Comparison of ENCODE assay signal across 8 mouse cellular contexts in the genomic region with DNA sequence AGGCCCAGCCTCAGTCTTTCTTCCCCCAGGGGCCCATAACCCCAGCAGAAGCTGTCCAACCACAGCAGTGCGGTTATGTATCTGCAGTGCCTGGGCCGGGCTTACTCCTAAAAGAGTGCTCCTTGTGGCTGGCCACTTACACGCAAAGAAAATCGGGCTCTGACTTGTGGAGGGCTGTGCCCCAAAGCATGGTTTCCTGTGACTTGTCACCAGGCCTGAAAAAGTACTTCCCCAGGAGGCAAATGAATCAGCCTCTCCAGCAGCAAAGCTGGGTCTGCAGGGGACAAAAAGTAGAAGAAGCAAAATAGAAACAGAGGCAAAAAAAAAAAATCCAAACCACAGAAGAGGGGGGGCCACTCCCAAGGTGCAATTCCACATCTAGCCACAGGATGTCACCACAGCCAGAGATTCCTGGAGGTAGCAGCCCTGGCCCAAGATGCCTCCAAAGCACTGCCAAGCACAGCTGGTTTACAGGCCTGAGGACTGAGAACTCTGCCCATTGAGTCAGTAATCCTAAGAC. TPM values are rescaled to one million over a fixed set of nuclear protein-coding genes. Genes with fewer than 3 reads are reported as not detected.
DNase-seq lines count a peak whose midpoint lies in the region; ATAC-seq and TF ChIP-seq lines count a peak whose summit lies in the region.

No protein-coding gene starts in this region.

- 0 out of 2 replicates have a peak, but pooled peaks have one; percentile 36 for ATAC-seq in embryonic facial prominence, embryonic 12.5 days (ENCODE audit: insufficient number of reproducible peaks, insufficient read depth, low FRiP score, low TSS enrichment)
- ATAC-seq in heart, embryonic 16.5 days (replicated peaks; ENCODE audit: extremely low read depth, insufficient read depth, low FRiP score), result 0 out of 2 replicates have a peak, but pooled peaks have one; percentile 32

- no peaks in the 10 kb centered on the region for H3K36me3 ChIP-seq in CH12.LX (replicated peaks in 1 of 2; ENCODE audit: control insufficient read depth in 1 of 2, insufficient read depth in 1 of 2, low read length in 1 of 2)
- H3K36me3 ChIP-seq in embryonic facial prominence, embryonic 12.5 days, result no peaks in the 10 kb centered on the region
- no peaks in the 10 kb centered on the region for H3K36me3 ChIP-seq in heart, embryonic 16.5 days (ENCODE audit: control insufficient read depth, insufficient read depth)

- no peaks in the 10 kb centered on the region for H3K27me3 ChIP-seq in CH12.LX (replicated peaks)
- no peaks in the 10 kb centered on the region for H3K27me3 ChIP-seq in embryonic facial prominence, embryonic 12.5 days
- H3K27me3 ChIP-seq in heart, embryonic 16.5 days (ENCODE audit: control insufficient read depth, insufficient read depth, low read length), result no peaks in the 10 kb centered on the region

- 0 out of 2 replicates have a peak overlapping the region, but pooled peaks have one; percentile 14 for H3K9ac ChIP-seq in CH12.LX (ENCODE audit: insufficient read depth, low read depth)
- H3K9ac ChIP-seq in embryonic facial prominence, embryonic 12.5 days, result no peak overlapping the region
- H3K9ac ChIP-seq in heart, embryonic 16.5 days (ENCODE audit: low read length), result no peak overlapping the region

- no peak overlapping the region for H3K4me3 ChIP-seq in CH12.LX (replicated peaks in 1 of 3; ENCODE audit: low read depth in 2 of 3, low read length in 2 of 3, poor library complexity in 1 of 3)
- H3K4me3 ChIP-seq in embryonic facial prominence, embryonic 12.5 days, result no peak overlapping the region
- H3K4me3 ChIP-seq in heart, embryonic 16.5 days (ENCODE audit: low read length), result no peak overlapping the region
- H3K4me3 ChIP-seq in lung, adult 2 months (replicated peaks; ENCODE audit: extremely low read depth, low read depth, low read length), result no peak overlapping the region
- no peak overlapping the region for H3K4me3 ChIP-seq in olfactory bulb, adult 2 months (ENCODE audit: insufficient read depth, low read depth, low read length)

- WGBS in embryonic facial prominence, embryonic 12.5 days, result 25% methylated on average over 4 of the region's 4 CpGs
- 36% methylated on average over 4 of the region's 4 CpGs for WGBS in heart, embryonic 16.5 days
- whole genome bisulfite sequencing in lung, adult 2 months, result 17% methylated on average over 4 of the region's 4 CpGs
- WGBS in olfactory bulb, adult 2 months, result 19% methylated on average over 4 of the region's 4 CpGs

- peak overlapping the region; percentile 59 for H3K4me2 ChIP-seq in CH12.LX (ENCODE audit: insufficient read depth, low read depth, poor library complexity, severe bottlenecking)
- no peak overlapping the region for H3K4me2 ChIP-seq in embryonic facial prominence, embryonic 12.5 days (replicated peaks)
- no peak overlapping the region for H3K4me2 ChIP-seq in heart, embryonic 16.5 days (ENCODE audit: low read depth, low read length)

- TF ChIP-seq POLR2A in CH12.LX (IDR thresholded peaks at IDR 0.05; ENCODE audit: low read depth, low read length), result no peak
- no peak for TF ChIP-seq POLR2A in lung, adult 2 months (IDR thresholded peaks at IDR 0.05; ENCODE audit: borderline replicate concordance, extremely low read depth, low read depth, low read length)
- TF ChIP-seq POLR2A in olfactory bulb, adult 2 months (IDR thresholded peaks at IDR 0.05; ENCODE audit: insufficient read depth, low read depth, low read length), result no peak

- peak overlapping the region; percentile 99 for H3K27ac ChIP-seq in CH12.LX (ENCODE audit: insufficient read depth, low read depth)
- H3K27ac ChIP-seq in embryonic facial prominence, embryonic 12.5 days, result no peak overlapping the region
- no peak overlapping the region for H3K27ac ChIP-seq in heart, embryonic 16.5 days (ENCODE audit: low read length)
- H3K27ac ChIP-seq in olfactory bulb, adult 2 months (ENCODE audit: insufficient read depth, low read depth, low read length), result no peak overlapping the region

- TF ChIP-seq RAD21 in CH12.LX (IDR thresholded peaks at IDR 0.05; ENCODE audit: low read depth, low read length), result peak; percentile 81

- peak; percentile 73 to 90 for TF ChIP-seq CTCF in CH12.LX (conservative IDR thresholded peaks at IDR 0.05 in 1 of 2, IDR thresholded peaks at IDR 0.05 in 1 of 2; ENCODE audit: low read depth in 2 of 2, low read length in 2 of 2)
- peak; percentile 89 for TF ChIP-seq CTCF in lung, adult 2 months (IDR thresholded peaks at IDR 0.05; ENCODE audit: insufficient read depth, low read length)
- TF ChIP-seq CTCF in olfactory bulb, adult 2 months (IDR thresholded peaks at IDR 0.05; ENCODE audit: insufficient read depth, low read depth, low read length), result peak; percentile 71

- H3K9me3 ChIP-seq in CH12.LX (replicated peaks; ENCODE audit: low read length), result no peaks in the 10 kb centered on the region
- H3K9me3 ChIP-seq in embryonic facial prominence, embryonic 12.5 days, result no peaks in the 10 kb centered on the region
- no peaks in the 10 kb centered on the region for H3K9me3 ChIP-seq in heart, embryonic 16.5 days (replicated peaks; ENCODE audit: control insufficient read depth, low read length)

- peak; percentile 87 for TF ChIP-seq EP300 in CH12.LX (IDR thresholded peaks at IDR 0.05; ENCODE audit: low read length)

- dilution Hi-C loops in CH12.LX (cut with MboI; ENCODE audit: extremely low pct_ligation_motif_present, extremely low pct_unique_long_range_greater_than_20kb, low sequenced_read_pairs), result no loop called here

- no peaks in the 10 kb centered on the region for H3K79me2 ChIP-seq in CH12.LX (replicated peaks; ENCODE audit: control insufficient read depth, extremely low read depth, insufficient read depth, poor library complexity, severe bottlenecking)

- peak; percentile 93 for DNase-seq in CH12.LX (ENCODE audit: extremely low read depth)
- peak; percentile 80 to 83 for DNase-seq in adrenal gland, postnatal 36 days
- DNase-seq in kidney, postnatal 36 days, result peak; percentile 76 to 84
- DNase-seq in lung, adult 2 months, result peak; percentile 76
- peak; percentile 83 for DNase-seq in thymus, postnatal 0 days (ENCODE audit: low spot score)

- peaks cover 67 to 93% of the 10 kb centered on the region in 2 experiments for H3K4me1 ChIP-seq in CH12.LX (ENCODE audit: control insufficient read depth in 1 of 2, insufficient read depth in 2 of 2)
- 0 out of 2 replicates have a peak, but pooled peaks cover 6% of the 10 kb centered on the region for H3K4me1 ChIP-seq in embryonic facial prominence, embryonic 12.5 days
- H3K4me1 ChIP-seq in heart, embryonic 16.5 days (ENCODE audit: control insufficient read depth, insufficient read depth, low read length), result no peaks in the 10 kb centered on the region
- peaks cover 5% of the 10 kb centered on the region; the same call in 1 of the 2 replicates for H3K4me1 ChIP-seq in lung, adult 2 months (ENCODE audit: control insufficient read depth, insufficient read depth, low read length)
- peaks cover 18% of the 10 kb centered on the region for H3K4me1 ChIP-seq in olfactory bulb, adult 2 months (ENCODE audit: control insufficient read depth, insufficient read depth, low read length)

- in situ Hi-C loops in CH12.LX (cut with MboI; ENCODE audit: low pct_ligation_motif_present, low pct_unique_long_range_greater_than_20kb, low sequenced_read_pairs), result no loop called here

TF ChIP-seq in CH12.LX, 34 proteins besides CTCF, POLR2A, EP300 and RAD21 (continues in another document):
- TF ChIP-seq ZC3H11A (IDR thresholded peaks at IDR 0.05; ENCODE audit: low read depth, low read length) (no peak), RCOR1 (conservative IDR thresholded peaks at IDR 0.05; ENCODE audit: low read depth, low read length) (peak; percentile 80), TBP (conservative IDR thresholded peaks at IDR 0.05; ENCODE audit: low read depth, low read length) (0 out of 2 replicates have a peak, but pooled peaks have one; percentile 6), ZNF384 (IDR thresholded peaks at IDR 0.05; ENCODE audit: low read depth, low read length) (peak; percentile 99), MAZ (IDR thresholded peaks at IDR 0.05; ENCODE audit: low read depth, low read length) (peak; percentile 98), JUN (IDR thresholded peaks at IDR 0.05; ENCODE audit: insufficient read depth, low read depth, low read length) (0 out of 2 replicates have a peak, but pooled peaks have one; percentile 20), SMC3 (IDR thresholded peaks at IDR 0.05; ENCODE audit: low read depth, low read length) (peak; percentile 78), USF1 (IDR thresholded peaks at IDR 0.05; ENCODE audit: low read depth, low read length) (no peak), MAFK (IDR thresholded peaks at IDR 0.05; ENCODE audit: insufficient replicate concordance, low read length) (peak; percentile 77), HCFC1 (IDR thresholded peaks at IDR 0.05; ENCODE audit: low read depth, low read length) (peak; percentile 65), NRF1 (IDR thresholded peaks at IDR 0.05; ENCODE audit: low read depth, low read length) (peak; percentile 20; the same call in 1 of the 2 replicates), MXI1 (IDR thresholded peaks at IDR 0.05; ENCODE audit: low read depth, low read length) (peak; percentile 80), MAX (IDR thresholded peaks at IDR 0.05; ENCODE audit: low read length) (peak; percentile 73; the same call in 1 of the 2 replicates)

RNA-seq across cellular contexts. Expression of gene Kif23, which starts 18.9 kb away (rescaled TPM):
- total RNA-seq in CH12.LX (2012; rRNA removed) (50.6 and 71.5 TPM in 2 replicates), CH12.LX (2014; rRNA removed) (87.3 and 96.2 TPM in 2 replicates)
- 125 and 133 TPM in 2 replicates for polyA plus RNA-seq in CH12.LX (2012; ENCODE audit: insufficient read length, low read depth)
- total RNA-seq in adrenal gland, postnatal 36 days (2021), result 1 to 10 TPM; 5.5 to 8.5 TPM
- polyA plus RNA-seq in embryonic facial prominence, embryonic 12.5 days (2016; fragmentation: Nextera tagmentation; extraction: Ambion mirVana), result 110 and 112 TPM in 2 replicates
- 77.8 and 84.0 TPM in 2 replicates for polyA plus RNA-seq in heart, embryonic 16.5 days (2015; fragmentation: Nextera tagmentation; extraction: Ambion mirVana)
- polyA plus RNA-seq in lung, adult 2 months (2012; rRNA removed), result 1.7 and 3.0 TPM in 2 replicates
- polyA plus RNA-seq in olfactory bulb, adult 2 months (2012; ENCODE audit: insufficient read depth, insufficient read length, low replicate concordance, missing spikeins), result not detected in 2 replicates
- polyA plus RNA-seq in thymus, postnatal 0 days (2015; fragmentation: Nextera tagmentation; extraction: Ambion mirVana), result 106 and 107 TPM in 2 replicates

RNA-seq across cellular contexts. Expression of gene Rplp1, which starts 51.1 kb away (rescaled TPM):
- total RNA-seq in CH12.LX (2012; rRNA removed) (12,233 and 13,782 TPM in 2 replicates), CH12.LX (2014; rRNA removed) (6,472 and 7,835 TPM in 2 replicates)
- 4,797 and 6,276 TPM in 2 replicates for polyA plus RNA-seq in CH12.LX (2012; ENCODE audit: insufficient read length, low read depth)
- total RNA-seq in adrenal gland, postnatal 36 days (2021), result 1,000 to 10,000 TPM; 2,143 to 2,265 TPM
- 1,059 and 1,095 TPM in 2 replicates for polyA plus RNA-seq in embryonic facial prominence, embryonic 12.5 days (2016; fragmentation: Nextera tagmentation; extraction: Ambion mirVana)
- 895 and 907 TPM in 2 replicates for polyA plus RNA-seq in heart, embryonic 16.5 days (2015; fragmentation: Nextera tagmentation; extraction: Ambion mirVana)
- polyA plus RNA-seq in lung, adult 2 months (2012; rRNA removed), result 6,011 and 7,617 TPM in 2 replicates
- 1,116 TPM in 1 of 2 replicates, not detected in the other for polyA plus RNA-seq in olfactory bulb, adult 2 months (2012; ENCODE audit: insufficient read depth, insufficient read length, low replicate concordance, missing spikeins)
- 2,029 and 2,097 TPM in 2 replicates for polyA plus RNA-seq in thymus, postnatal 0 days (2015; fragmentation: Nextera tagmentation; extraction: Ambion mirVana)
